Mouse (Mus musculus): ENCODE results near the gene Slc30a3.
A peak's percentile ranks its signal among the peaks of the same experiment; 100 is the strongest.
"Not testable (repeated sequence)": the region's sequence is repeated elsewhere in the genome, so short reads cannot be mapped to it uniquely, and the experiment has no call there.

Gene Slc30a3

DNA sequence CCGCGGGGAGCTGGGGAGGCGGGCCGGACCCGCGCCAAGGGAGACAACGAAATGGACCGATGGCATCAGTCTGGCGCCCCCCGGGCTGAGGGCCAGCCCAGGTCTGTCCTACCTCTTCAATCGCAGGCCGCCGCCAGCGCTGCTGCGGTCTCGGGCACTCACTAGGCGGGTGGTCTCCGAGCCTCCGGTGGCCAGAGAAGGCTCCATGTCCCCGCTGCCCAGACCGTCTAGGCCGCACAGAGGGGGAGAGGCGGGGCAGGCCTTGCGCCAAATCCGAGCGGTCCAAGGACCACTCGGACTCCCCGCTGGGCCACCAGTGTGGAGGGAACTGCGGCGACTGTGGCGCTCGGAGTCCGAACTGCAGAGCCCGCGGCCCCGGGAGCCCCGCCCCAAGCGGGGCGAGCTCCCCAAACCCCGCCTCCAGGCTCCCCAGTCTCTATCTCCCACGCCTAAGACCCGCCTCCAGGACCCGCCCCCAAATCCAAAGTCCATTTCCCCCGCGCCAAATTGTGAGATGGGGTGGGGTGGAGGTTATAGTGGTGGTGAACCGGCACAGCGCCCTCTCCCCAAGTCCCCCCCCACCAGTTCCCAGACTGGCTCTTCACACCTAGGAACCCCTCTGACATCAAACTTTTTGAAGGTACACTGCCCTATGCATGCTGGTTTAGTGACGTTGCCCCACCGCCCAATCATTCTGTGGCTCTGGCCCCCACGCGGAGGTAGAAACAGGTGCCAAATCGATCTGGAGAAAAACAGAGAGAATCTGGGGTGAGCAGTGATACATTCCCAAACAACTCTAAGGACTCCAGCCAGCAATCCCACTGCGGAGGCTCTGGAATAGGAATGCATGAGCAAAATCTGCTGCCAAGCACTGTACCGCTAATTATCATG, 14.6 kb downstream of the Slc30a3 start:
- peak; percentile 68 for DNase-seq

DNA sequence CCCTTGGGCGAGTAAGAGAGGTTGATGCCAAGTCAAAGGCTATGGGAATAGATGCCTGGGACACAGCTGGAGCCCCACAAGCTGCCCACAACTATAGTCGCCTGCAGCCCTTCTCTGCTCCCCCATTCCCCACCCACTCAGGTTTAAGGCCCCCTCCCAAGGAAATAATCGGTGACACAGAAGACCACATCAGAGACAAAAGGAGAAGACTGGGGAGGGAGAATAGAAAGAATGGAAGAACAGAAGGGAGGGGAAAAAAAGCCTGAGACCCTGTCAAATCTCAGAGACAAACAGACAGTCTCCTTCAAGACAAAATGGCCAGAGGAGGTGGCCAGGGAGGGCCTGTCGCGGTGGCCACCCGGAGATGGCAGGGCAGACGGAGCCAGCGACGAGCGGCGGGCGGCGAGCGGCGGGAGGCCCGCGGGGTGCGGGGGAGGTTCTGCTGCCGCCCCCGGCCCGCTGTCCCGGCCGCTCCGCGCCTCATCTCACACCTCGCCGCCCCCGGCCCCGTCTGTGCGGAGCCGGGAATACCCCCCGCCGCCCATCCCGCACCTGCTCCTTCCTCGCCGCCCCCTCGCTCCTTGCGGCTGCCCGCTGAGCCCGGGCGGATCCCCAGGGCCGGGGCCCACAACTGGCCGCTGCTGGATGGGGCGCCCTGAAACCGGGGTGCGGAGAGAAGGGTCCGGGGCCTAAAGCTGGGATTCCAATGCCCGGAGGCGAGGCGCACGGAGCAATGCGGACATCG, 15.6 kb downstream of the Slc30a3 start:
- DNase-seq, result no peak

DNA sequence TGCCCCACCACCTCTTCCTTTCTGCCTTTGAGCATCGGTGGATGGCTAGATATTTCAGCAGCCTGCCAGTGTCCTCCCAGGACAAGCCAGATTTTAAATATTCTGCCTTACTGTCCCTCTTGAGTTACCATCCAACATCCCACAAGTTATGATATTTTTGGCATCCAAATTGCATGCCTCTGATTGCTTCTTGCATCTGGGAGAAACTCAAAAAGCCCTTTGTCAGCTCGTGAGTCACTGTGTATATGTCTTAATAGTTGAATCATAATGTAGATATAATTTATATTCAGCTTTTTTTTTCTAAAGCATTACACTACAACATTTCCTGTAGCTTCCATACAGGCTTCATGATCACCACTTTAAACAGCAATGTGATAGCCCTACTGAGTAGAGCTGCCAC, 20.9 kb downstream of the Slc30a3 start:
- DNase-seq, result no peak

DNA sequence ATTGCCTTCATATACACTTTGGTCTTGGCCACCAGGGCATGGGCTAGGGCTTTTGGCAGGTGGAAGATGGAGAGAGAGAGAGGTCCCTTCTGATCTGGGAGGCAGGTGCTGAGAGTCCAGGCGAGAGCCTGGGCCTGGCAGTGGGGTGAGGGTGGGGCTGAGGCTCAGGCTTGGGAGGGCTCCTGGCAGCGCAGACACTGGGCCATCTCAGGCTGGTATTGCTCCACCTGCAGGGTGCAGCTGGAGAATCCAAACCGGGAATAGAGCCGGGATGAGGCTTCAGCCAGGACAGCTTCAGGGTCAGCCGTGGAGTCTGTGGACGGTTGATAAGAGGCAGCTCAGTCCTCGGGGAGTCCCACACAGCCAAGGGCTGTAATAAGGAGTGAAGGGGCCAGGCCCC, 21.4 kb downstream of the Slc30a3 start:
- no peak for DNase-seq

DNA sequence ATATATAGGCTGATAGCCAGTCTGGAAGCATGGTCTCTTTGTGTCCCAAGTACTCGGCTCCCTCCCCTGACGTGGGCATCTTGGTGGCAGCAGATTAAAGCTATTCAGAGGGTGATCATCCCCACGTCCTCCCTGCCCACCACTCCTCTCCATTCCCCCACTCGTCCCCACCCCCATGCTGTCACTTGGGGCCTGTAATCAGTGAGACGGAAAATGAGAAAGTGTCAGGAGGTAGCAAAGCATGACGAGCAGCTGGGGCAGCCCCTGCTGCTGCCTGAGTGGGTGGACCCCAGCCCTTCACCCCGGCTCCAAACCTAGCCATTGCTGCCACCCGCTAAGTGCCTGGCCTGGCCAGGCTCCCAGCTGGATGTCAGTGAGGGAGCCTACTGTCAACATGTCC, 24.1 kb downstream of the Slc30a3 start:
- no peak for DNase-seq

DNA sequence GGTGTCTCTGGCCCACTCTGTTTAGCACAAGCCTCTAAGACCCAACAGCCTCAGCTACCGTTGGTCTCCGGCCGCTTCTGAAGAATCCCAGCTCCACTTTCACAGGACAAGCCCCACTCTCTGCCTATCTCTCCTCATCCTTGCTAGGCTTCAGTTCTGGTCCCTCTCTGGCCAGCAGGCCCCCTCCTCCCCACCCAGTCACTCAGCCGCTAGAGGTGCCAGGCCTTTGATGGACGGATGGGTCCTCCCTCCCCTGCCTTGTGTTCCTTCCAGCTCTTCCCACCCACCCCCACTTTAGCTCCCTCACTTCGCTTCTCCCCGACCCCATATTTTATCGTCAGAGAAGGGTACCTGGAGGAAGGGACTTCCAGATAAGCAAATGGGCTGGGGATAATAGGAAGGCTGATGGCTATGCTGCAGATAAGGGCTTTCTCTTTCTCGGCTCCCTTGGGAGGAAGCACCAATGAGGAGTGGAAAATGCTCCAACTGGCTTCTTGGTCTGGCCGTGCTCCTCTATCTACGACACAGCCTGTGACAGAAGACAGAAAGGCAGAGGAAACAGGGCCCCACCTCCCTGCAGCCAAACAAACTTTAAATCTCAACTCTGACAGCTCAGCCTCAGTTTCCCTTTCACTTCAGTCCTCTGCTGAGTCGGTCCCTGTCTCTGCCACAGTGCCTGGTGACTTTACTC, 25.0 kb downstream of the Slc30a3 start:
- DNase-seq, result no peak

DNA sequence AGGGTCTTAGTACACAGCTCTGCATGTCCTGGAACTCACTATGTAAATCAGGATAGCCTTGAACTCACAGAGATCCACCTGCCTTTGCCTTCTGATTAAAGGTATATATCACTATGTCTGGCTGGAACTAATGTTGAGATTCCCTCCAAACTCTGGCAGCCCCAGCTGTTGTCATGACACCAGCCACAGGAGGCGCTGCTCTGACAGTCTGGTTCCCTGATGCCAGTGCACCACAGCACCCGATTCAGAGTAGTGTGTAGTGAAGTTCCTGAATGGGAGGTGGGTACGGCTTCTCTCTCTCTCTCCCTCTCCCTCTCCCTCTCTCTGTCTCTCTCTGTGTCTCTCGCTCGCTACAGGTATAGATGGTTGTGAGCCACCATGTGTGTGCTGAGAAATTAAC, 25.7 kb downstream of the Slc30a3 start:
- peak; percentile 77 for DNase-seq

DNA sequence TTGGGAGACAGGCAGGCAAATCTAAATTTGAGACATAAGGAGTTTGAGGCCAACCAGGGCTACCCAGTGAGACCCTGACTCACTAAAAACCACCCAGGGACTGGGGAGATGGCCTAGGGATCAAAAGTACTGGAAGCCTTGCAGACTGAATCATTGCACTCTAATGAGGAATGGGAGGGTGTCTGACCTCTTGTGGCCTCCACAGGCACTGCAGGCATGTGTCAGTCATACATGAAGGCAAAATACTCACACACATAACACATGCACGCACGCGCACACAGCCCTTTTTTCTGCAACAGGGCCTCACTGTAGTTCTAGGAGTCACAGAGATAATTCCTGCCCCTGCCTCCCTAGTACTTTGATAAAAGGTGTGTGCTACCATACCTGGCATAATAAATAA, 26.7 kb downstream of the Slc30a3 start:
- DNase-seq, result peak; percentile 67

DNA sequence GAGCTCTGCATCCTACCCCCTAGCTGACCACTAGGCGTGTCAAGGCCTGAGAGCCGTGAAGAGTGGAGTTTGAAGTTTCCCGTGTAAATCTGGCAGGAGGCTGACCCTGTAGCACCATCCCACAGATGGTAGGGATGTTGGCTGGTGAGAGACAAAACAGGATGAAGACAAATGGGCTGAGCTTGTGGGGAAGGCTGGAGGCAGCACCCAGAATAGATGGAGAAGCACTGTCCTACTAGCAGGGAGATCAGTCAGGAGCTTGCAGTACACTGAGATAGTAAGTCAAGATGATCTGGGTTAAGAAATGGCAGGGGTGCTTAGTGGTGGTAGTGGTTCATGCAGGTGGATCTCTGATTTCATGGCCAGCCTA, 27.3 kb downstream of the Slc30a3 start:
- no peak for DNase-seq

DNA sequence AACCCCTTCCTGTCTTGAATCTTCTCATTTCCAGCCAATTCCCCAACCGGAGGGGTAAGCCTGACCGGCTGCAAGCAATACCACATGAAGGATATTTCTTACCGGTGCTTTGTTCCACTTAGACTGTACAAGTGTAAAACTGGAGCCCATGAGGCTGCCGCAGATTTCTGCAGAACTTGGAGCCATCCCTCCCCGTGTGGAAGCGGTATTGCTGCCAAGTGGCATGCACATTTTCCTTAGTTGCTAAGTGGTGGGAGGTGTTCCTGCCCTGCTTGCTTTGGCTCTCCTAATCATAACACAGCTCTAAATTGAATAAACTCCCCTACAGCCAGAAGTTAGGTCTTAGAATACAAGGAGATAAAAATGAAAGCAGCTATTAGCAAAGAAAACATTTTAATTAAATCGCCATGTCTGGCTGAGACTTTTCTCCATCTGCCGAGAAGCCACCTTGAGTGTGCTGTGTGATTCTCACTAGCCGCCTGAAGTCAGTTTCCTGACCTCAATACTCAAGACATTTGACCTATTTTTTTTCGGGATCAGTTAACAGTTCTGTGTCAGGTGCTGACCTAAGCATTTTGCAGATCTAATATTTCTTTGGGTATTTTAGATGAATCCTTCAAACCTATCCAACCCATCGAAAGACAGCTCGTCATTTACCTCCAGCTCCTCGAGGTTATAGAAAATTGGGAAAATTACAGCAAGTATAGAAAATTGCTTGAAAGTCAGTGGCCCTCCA, 27.8 kb downstream of the Slc30a3 start:
- DNase-seq, result no peak

DNA sequence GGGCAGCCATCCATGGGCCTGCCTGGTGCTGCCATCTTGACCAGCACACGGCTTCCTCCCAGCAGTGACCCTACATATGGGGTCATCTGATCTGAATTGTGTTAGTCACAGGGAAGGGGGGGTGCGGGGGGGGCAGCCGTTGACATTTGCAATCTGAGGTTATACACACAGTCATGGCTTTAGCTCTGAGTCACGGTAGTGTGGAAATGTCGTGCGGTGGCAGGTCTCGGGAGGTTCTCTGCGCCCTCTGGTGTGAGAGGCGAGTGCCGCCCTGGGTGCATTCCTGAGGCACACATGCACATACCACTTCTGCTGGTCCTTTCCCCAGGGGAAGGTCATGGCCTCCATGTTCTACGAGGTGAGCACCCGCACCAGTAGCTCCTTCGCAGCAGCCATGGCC, 31.7 kb downstream of the Slc30a3 start:
- DNase-seq, result no peak

DNA sequence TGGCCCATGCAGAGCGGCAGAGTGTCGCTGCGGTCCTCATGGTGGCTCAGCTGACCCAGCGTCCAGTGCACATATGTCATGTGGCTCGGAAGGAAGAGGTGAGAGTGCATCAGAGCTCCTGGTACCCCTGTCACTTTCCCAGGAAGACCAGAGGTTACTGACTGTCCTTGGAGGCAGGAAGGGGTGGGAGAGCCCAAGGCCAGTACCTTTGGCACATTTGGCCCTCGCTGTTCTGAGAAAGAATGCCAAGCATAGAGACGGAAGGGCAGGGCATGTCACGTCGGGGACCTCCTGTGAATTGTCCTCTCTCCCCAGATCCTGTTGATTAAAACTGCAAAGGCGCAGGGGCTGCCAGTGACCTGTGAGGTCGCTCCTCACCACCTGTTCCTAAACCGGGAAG, 34.9 kb downstream of the Slc30a3 start:
- no peak for DNase-seq

DNA sequence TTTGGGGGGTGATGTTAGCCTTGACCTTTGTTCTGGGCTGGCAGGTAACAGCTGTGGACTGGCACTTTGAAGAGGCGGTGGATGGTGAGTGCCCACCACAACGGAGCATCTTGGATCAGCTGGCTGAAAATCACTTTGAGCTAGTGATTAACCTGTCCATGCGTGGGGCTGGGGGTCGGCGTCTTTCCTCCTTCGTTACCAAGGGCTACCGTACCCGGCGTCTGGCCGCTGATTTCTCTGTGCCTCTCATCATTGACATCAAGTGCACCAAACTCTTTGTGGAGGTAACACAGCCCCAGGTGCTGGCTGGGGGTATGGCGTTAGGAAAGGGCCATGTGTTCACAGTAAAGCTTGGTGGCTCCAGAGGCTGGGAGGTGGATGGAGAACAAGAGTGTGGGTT, 36.2 kb downstream of the Slc30a3 start:
- no peak for DNase-seq

DNA sequence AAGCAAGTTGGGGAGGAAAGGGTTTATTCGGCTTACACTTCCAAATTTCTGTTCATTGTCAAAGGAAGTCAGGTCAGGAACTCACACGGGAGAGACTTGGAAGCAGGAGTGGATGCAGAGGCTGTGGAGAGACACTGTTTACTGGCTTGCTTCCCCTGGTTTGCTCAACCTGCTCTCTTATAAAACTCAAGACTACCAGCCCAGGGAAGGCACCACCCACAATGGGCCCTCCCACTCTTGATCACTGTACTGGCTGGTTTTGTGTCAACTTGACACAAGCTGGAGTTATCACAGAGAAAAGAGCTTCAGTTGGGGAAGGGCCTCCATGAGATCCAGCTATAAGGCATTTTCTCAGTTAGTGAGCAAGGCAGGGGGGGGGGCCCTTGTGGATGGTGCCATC, 37.0 kb downstream of the Slc30a3 start:
- DNase-seq, result no peak

DNA sequence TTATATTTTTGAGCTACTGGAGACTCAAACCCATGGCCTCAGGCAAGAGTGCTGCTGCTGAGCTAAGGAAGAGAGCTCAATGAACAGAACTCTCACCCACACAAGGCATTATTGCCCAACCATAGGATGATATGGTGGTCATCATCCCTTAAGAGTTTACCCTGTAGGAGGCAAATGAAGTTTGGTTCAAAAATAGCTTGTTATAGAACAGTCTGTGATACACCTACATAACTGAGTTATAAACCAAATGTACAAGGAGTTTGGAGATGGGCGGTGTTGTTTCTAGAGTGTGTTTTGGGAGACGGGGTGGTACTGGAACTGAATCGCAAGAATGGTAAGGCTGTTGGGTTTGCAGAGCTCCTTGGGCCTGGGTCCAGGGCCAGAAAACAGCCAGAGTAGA, 38.2 kb downstream of the Slc30a3 start:
- DNase-seq, result no peak

DNA sequence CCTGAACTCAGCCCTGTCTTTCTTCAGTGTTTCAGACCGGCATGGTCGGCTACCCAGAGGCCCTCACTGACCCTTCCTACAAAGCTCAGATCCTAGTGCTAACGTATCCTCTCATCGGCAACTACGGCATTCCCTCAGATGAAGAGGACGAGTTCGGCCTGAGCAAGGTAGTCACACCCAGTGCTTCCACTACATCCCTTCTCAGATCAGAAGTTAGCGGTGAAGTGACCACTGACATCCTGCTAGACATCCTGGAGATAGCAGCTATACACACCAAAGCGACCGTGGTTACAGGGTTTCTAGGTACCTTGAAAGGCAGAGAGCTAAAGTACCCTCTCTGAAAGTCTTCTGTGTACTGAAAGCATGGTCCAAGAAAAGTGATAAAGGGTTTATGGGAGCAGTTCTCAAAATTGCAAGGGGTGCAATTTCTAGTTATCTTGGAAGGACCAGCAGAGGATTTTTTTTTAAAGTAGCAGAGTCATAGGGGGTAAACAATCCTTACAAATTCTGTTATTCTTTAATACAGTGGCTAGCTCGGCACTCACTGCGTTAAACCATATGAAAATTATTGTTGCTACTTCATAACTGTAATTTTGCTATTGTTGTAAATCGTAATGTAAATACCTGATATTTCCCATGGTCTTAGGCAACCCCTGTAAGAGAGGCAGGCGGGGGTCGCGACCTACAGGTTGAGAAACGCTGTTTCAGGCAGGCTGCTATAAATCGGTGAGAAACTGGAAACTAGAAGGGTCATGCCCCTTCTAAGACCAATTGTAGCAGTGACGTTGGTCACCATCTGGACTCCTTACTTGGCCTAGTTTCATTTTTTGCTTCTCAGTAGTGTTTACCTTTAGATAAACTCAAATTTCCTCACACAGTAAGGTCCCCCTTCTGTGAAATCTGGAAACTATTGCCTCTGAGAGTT, 52.6 kb downstream of the Slc30a3 start:
- no peak for DNase-seq

DNA sequence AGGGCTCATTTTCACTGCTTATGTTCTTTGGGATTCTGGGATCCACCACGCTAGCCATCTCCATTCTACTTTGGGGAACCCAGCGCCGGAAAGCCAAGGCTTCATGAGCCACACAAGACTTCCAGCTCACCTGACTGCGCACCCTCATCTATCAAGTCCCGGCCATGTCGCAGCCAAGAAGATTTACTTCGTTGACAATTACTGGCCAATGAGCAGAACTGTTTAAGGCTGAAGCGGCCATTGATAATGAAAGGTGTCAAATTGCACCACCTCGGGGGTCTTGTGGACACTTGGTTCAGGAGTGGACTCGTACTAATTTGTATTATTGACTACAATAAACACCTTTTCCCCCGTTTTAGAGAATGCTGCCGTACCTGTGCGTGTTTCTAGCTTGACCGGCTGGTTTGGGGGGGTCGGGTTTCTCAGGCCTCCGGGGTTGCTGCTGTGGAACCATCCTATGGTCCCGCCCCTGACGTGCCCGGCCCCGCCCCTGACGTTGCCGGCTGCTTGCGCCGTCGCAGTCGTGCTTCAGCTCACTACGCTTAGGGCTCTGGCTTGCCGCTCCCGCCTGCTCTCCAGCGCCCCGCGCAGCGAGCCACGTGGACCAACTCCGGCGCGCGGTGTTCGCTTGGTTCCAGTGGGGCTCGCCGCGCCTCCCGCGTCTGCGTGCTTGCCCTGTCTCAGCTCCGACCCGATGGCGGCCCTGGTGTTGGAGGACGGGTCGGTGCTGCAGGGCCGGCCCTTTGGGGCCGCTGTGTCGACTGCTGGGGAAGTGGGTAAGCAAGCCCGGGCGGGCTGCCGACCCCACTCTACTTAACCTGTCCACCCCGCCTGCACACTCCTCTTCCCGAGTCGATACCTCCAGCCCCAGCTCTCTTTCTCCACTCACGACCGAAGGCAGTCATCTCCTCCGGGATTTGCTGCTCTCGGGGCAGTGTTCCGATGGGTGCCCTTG, 53.5 kb downstream of the Slc30a3 start, which contains the start of gene Cad:
TSS of gene Cad (plus strand) at position 520 of the 955 bp plus-strand sequence.
- peak; percentile 97 for DNase-seq

DNA sequence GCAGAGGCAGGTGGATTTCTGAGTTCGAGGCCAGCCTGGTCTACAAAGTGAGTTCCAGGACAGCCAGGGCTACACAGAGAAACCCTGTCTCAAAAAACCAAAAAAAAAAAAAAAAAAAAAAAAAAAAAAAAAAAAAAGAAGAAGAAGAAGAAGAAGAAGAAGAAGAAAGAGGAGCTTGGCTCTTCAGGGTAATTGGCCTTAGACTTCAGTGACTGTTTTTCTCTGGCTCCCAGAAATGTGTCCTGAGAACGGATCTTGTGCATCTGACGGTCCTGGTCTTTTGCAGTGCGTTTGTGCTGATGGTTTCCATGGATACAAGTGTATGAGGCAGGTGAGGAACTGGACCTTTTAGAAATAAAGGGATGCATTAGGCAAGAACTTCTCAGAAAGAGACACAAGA, 54.3 kb downstream of the Slc30a3 start:
- DNase-seq, result not testable (repeated sequence)

DNA sequence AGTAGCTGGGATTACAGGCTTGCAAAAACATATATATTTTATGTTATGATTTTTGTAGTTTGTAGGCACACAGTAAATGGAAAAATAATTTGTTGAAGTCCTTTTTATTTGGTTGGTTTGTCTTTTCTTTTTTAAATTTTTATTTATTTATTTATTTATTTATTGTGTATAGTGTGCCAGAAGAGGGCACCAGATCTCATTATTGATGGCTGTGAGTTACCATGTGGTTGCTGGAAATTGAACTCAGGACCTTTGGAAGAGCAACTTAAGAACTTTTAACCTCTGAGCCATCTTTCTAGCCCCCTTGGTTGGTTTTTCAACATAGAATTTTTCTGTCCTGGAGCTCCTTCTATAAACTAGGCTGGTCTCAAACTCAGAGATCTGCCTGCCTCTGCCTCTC, 57.6 kb downstream of the Slc30a3 start:
- DNase-seq, result no peak

Measured in thymus, postnatal 14 days (tissue).